Mouse (Mus musculus): ENCODE results near the gene Gm10715. TPM values are rescaled to one million over a fixed set of nuclear protein-coding genes. Genes with fewer than 3 reads are reported as not detected.
A peak's percentile ranks its signal among the peaks of the same experiment; 100 is the strongest.
"Not testable (repeated sequence)": the region's sequence is repeated elsewhere in the genome, so short reads cannot be mapped to it uniquely, and the experiment has no call there.

Gene Gm10715
- polyA plus RNA-seq, 1 experiment from 2014 or later, result not detected

DNA sequence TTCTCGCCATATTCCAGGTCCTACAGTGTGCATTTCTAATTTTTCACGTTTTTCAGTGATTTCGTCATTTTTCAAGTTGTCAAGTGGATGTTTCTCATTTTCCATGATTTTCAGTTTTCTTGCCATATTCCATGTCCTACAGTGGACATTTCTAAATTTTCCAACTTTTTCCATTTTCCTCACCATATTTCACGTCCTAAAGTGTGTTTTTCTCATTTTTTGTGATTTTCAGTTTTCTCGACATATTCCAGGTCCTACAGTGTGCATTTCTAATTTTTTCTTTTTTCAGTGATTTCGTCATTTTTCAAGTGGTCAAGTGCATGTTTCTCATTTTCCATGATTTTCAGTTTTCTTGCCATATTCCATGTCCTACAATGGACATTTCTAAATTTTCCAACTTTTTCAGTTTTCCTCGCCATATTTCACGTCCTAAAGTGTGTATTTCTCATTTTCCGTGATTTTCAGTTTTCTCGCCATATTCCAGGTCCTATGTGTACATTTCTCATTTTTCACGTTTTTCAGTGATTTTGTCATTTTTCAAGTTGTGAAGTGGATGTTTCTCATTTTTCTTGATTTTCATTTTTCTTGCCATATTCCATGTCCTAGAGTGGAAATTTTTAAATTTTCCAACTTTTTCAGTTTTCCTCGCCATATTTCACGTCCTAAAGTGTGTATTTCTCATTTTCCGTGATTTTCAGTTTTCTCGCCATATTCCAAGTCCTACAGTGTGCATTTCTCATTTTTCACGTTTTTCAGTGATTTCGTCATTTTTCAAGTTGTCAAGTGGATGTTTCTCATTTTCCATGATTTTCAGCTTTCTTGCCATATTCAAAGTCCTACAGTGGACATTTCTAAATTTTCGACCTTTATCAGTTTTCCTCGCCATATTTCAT is 16.6 kb upstream of the Gm10715 start:
- in situ Hi-C loops (cut with MboI; ENCODE audit: low pct_unique_long_range_greater_than_20kb); DNase-seq (ENCODE audit: low read depth, low spot score); ATAC-seq; POLR2A ChIA-PET; CTCF ChIA-PET; H3K27me3 ChIP-seq: not testable (repeated sequence)

DNA sequence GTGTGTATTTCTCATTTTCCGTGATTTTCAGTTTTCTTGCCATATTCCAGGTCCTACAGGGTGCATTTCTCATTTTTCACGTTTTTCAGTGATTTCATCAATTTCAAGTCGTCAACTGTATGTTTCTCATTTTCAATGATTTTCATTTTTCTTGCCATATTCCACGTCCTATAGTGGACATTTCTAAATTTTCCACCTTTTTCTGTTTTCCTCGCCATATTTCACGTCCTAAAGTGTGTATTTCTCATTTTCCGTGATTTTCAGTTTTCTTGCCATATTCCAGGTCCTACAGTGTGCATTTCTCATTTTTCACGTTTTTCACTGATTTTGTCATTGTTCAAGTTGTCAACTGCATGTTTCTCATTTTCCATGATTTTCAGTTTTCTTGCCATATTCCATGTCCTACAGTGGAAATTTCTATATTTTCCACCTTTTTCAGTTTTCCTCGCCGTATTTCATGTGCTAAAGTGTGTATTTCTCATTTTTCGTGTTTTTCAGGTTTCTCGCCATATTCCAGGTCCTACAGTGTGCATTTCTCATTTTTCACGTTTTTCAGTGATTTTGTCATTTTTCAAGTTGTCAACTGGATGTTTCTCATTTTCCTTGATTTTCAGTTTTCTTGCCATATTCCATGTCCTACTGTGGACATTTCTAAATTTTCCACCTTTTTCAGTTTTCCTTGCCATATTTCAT is 14.2 kb upstream of the Gm10715 start:
- H3K27me3 ChIP-seq; ATAC-seq; DNase-seq (ENCODE audit: low read depth, low spot score); POLR2A ChIA-PET; CTCF ChIA-PET; in situ Hi-C loops (cut with MboI; ENCODE audit: low pct_unique_long_range_greater_than_20kb): not testable (repeated sequence)

DNA sequence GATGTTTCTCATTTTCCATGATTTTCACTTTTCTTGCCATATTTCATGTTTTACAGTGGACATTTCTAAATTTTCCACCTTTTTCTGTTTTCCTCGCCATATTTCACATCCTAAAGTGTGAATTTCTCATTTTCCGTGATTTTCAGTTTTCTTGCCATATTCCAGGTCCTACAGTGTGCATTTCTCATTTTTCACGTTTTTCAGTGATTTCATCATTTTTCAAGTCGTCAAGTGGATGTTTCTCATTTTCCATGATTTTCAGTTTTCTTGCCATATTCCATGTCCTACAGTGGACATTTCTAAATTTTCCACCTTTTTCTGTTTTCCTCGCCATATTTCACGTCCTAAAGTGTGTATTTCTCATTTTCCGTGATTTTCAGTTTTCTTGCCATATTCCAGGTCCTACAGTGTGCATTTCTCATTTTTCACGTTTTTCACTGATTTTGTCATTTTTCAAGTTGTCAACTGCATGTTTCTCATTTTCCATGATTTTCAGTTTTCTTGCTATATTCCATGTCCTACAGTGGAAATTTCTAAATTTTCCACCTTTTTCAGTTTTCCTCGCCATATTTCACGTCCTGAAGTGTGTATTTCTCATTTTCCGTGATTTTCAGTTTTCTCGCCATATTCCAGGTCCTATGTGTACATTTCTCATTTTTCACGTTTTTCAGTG is 13.2 kb upstream of the Gm10715 start, which contains the start of gene Gm10718:
Gene Gm10718 (plus strand): TSS at position 236 of the 673 bp plus-strand sequence.
- POLR2A ChIA-PET; DNase-seq (ENCODE audit: low read depth, low spot score); H3K27me3 ChIP-seq; in situ Hi-C loops (cut with MboI; ENCODE audit: low pct_unique_long_range_greater_than_20kb); ATAC-seq; CTCF ChIA-PET: not testable (repeated sequence)

DNA sequence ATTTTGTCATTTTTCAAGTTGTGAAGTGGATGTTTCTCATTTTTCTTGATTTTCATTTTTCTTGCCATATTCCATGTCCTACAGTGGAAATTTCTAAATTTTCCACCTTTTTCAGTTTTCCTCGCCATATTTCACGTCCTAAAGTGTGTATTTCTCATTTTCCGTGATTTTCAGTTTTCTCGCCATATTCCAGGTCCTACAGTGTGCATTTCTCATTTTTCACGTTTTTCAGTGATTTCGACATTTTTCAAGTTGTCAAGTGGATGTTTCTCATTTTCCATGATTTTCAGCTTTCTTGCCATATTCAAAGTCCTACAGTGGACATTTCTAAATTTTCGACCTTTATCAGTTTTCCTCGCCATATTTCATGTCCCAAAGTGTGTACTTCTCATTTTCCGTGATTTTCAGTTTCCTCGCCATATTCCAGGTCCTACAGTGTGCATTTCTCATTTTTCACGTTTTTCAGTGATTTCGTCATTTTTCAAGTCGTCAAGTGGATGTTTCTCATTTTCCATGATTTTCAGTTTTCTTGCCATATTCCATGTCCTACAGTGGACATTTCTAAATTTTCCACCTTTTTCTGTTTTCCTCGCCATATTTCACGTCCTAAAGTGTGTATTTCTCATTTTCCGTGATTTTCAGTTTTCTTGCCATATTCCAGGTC is 12.6 kb upstream of the Gm10715 start:
- in situ Hi-C loops (cut with MboI; ENCODE audit: low pct_unique_long_range_greater_than_20kb); DNase-seq (ENCODE audit: low read depth, low spot score): not testable (repeated sequence)

DNA sequence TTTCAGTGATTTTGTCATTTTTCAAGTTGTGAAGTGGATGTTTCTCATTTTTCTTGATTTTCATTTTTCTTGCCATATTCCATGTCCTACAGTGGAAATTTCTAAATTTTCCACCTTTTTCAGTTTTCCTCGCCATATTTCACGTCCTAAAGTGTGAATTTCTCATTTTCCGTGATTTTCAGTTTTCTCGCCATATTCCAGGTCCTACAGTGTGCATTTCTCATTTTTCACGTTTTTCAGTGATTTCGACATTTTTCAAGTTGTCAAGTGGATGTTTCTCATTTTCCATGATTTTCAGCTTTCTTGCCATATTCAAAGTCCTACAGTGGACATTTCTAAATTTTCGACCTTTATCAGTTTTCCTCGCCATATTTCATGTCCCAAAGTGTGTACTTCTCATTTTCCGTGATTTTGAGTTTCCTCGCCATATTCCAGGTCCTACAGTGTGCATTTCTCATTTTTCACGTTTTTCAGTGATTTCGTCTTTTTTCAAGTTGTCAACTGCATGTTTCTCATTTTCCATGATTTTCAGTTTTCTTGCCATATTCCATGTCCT is 11.7 kb upstream of the Gm10715 start, which contains the start of gene Gm10717:
Gene Gm10717 (plus strand): TSS at position 506 of the 556 bp plus-strand sequence.
- DNase-seq (ENCODE audit: low read depth, low spot score); CTCF ChIA-PET; ATAC-seq; H3K27me3 ChIP-seq; in situ Hi-C loops (cut with MboI; ENCODE audit: low pct_unique_long_range_greater_than_20kb); POLR2A ChIA-PET: not testable (repeated sequence)

More for the DNA sequence above, 12.6 kb upstream of the Gm10715 start:
- H3K27me3 ChIP-seq, POLR2A ChIA-PET, ATAC-seq, CTCF ChIA-PET: not testable (repeated sequence)

DNA sequence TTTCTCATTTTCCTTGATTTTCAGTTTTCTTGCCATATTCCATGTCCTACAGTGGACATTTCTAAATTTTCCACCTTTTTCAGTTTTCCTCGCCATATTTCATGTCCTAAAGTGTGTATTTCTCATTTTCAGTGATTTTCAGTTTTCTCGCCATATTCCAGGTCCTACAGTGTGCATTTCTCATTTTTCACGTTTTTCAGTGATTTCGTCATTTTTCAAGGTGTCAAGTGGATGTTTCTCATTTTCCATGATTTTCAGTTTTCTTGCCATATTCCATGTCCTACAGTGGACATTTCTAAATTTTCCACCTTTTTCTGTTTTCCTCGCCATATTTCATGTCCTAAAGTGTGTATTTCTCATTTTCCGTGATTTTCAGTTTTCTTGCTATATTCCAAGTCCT is 11.0 kb upstream of the Gm10715 start:
- DNase-seq (ENCODE audit: low read depth, low spot score); POLR2A ChIA-PET; H3K27me3 ChIP-seq; CTCF ChIA-PET; ATAC-seq; in situ Hi-C loops (cut with MboI; ENCODE audit: low pct_unique_long_range_greater_than_20kb): not testable (repeated sequence)

DNA sequence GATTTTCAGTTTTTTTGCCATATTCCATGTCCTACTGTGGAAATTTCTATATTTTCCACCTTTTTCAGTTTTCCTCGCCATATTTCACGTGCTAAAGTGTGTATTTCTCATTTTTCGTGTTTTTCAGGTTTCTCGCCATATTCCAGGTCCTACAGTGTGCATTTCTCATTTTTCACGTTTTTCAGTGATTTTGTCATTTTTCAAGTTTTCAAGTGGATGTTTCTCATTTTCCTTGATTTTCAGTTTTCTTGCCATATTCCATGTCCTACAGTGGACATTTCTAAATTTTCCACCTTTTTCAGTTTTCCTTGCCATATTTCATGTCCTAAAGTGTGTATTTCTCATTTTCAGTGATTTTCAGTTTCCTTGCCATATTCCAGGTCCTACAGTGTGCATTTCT is 10.5 kb upstream of the Gm10715 start:
- DNase-seq (ENCODE audit: low read depth, low spot score); POLR2A ChIA-PET; ATAC-seq; CTCF ChIA-PET; H3K27me3 ChIP-seq; in situ Hi-C loops (cut with MboI; ENCODE audit: low pct_unique_long_range_greater_than_20kb): not testable (repeated sequence)

DNA sequence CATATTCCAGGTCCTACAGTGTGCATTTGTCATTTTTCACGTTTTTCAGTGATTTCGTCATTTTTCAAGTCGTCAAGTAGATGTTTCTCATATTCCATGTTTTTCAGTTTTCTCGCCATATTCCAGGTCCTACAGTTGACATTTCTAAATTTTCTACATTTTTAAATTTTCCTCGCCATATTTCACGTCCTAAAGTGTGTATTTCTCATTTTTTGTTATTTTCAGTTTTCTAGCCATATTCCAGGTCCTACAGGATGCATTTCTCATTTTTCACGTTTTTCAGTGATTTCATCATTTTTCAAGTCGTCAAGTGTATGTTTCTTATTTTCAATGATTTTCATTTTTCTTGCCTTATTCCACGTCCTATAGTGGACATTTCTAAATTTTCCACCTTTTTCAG is 9.9 kb upstream of the Gm10715 start:
- H3K27me3 ChIP-seq; POLR2A ChIA-PET; CTCF ChIA-PET; DNase-seq (ENCODE audit: low read depth, low spot score); in situ Hi-C loops (cut with MboI; ENCODE audit: low pct_unique_long_range_greater_than_20kb); ATAC-seq: not testable (repeated sequence)

DNA sequence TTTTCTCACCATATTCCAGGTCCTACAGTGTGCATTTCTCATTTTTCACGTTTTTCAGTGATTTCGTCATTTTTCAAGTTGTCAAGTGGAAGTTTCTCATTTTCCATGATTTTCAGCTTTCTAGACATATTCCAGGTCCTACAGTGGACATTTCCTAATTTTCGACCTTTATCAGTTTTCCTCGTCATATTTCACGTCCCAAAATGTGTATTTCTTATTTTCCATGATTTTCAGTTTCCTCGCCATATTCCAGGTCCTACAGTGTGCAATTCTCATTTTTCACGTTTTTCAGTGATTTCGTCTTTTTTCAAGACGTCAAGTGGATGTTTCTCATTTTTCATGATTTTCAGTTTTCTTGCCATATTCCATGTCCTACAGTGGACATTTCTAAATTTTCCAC is 9.5 kb upstream of the Gm10715 start:
- in situ Hi-C loops (cut with MboI; ENCODE audit: low pct_unique_long_range_greater_than_20kb); DNase-seq (ENCODE audit: low read depth, low spot score); H3K27me3 ChIP-seq; CTCF ChIA-PET; POLR2A ChIA-PET; ATAC-seq: not testable (repeated sequence)

DNA sequence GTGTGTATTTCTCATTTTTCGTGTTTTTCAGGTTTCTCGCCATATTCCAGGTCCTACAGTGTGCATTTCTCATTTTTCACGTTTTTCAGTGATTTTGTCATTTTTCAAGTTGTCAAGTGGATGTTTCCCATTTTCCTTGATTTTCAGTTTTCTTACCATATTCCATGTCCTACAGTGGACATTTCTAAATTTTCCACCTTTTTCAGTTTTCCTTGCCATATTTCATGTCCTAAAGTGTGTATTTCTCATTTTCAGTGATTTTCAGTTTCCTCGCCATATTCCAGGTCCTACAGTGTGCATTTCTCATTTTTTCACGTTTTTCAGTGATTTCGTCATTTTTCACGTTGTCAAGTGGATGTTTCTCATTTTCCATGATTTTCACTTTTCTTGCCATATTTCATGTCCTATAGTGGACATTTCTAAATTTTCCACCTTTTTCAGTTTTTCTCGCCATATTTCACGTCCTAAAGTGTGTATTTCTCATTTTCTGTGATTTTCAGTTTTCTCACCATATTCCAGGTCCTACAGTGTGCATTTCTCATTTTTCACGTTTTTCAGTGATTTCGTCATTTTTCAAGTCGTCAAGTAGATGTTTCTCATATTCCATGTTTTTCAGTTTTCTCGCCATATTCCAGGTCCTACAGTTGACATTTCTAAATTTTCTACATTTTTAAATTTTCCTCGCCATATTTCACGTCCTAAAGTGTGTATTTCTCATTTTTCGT is 7.2 kb upstream of the Gm10715 start:
- POLR2A ChIA-PET; DNase-seq (ENCODE audit: low read depth, low spot score); in situ Hi-C loops (cut with MboI; ENCODE audit: low pct_unique_long_range_greater_than_20kb); ATAC-seq; H3K27me3 ChIP-seq; CTCF ChIA-PET: not testable (repeated sequence)

DNA sequence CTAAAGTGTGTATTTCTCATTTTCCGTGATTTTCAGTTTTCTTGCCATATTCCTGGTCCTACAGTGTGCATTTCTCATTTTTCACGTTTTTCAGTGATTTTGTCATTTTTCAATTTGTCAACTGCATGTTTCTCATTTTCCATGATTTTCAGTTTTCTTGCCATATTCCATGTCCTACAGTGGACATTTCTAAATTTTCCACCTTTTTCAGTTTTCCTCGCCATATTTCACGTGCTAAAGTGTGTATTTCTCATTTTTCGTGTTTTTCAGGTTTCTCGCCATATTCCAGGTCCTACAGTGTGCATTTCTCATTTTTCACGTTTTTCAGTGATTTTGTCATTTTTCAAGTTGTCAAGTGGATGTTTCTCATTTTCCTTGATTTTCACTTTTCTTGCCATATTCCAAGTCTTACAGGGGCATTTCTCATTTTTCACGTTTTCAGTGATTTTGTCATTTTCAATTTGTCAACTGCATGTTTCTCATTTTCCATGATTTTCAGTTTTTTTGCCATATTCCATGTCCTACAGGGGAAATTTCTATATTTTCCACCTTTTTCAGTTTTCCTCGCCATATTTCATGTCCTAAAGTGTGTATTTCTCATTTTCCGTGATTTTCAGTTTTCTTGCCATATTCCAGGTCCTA is 5.9 kb upstream of the Gm10715 start:
- DNase-seq (ENCODE audit: low read depth, low spot score), result peak; percentile 100
- CTCF ChIA-PET; ATAC-seq; H3K27me3 ChIP-seq; in situ Hi-C loops (cut with MboI; ENCODE audit: low pct_unique_long_range_greater_than_20kb); POLR2A ChIA-PET: not testable (repeated sequence)

DNA sequence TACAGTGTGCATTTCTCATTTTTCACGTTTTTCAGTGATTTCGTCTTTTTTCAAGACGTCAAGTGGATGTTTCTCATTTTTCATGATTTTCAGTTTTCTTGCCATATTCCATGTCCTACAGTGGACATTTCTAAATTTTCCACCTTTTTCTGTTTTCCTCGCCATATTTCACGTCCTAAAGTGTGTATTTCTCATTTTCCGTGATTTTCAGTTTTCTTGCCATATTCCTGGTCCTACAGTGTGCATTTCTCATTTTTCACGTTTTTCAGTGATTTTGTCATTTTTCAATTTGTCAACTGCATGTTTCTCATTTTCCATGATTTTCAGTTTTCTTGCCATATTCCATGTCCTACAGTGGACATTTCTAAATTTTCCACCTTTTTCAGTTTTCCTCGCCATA is 2.4 kb upstream of the Gm10715 start, which contains the start of gene Gm17535:
Gene Gm17535 (plus strand): TSS at position 301 of the 400 bp plus-strand sequence.
- in situ Hi-C loops (cut with MboI; ENCODE audit: low pct_unique_long_range_greater_than_20kb); DNase-seq (ENCODE audit: low read depth, low spot score); H3K27me3 ChIP-seq; ATAC-seq; CTCF ChIA-PET; POLR2A ChIA-PET: not testable (repeated sequence)

DNA sequence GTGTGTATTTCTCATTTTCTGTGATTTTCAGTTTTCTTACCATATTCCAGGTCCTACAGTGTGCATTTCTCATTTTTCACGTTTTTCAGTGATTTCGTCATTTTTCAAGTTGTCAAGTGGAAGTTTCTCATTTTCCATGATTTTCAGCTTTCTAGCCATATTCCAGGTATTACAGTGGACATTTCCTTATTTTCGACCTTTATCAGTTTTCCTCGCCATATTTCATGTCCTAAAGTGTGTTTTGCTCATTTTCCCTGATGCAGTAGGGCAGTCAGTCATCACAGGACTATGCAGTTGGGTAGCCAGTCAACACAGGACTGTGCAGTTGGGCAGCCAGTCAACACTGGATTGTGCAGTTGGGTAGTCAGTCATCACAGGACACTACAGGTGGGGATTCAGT is 1.5 kb downstream of the Gm10715 start:
- POLR2A ChIA-PET, result not testable (repeated sequence)

More for the DNA sequence above, 1.5 kb downstream of the Gm10715 start:
- ATAC-seq; H3K27me3 ChIP-seq; CTCF ChIA-PET; in situ Hi-C loops (cut with MboI; ENCODE audit: low pct_unique_long_range_greater_than_20kb): not testable (repeated sequence)
- DNase-seq (ENCODE audit: low read depth, low spot score), result peak; percentile 12

Data from Patski (cell line).